Mouse (Mus musculus) ES-E14 (cell line): Measurements from ENCODE around the gene Gm49395. TPM values are rescaled to one million over a fixed set of nuclear protein-coding genes. Genes with fewer than 3 reads are reported as not detected.

Experiments
- DNase-seq: peaks from one replicate; pipeline ENCODE4 v3.0.0-alpha.2; 2013; ENCODE audit warnings: low read depth, low spot score
- H3K27ac ChIP-seq: 2 replicates; pipeline ENCODE4 v1.5.1; 2012; ENCODE audit warnings: low read depth, mild to moderate bottlenecking, low read length, moderate library complexity, mixed read lengths; ENCODE audit not compliant: poor library complexity, insufficient read depth, severe bottlenecking
- H3K36me3 ChIP-seq: 2 replicates; pipeline ENCODE4 v1.6.1; 2012; ENCODE audit warnings: mild to moderate bottlenecking, low read length, moderate library complexity, mixed read lengths; ENCODE audit not compliant: control insufficient read depth, poor library complexity, insufficient read depth, severe bottlenecking
- H3K4me1 ChIP-seq, 2 experiments: fragments of 150-350 bp in 1 of 2; sonication (generic) in 1 of 2; 2 replicates each; pipeline ENCODE4 v1.6.1; 2012; ENCODE audit warnings: low read length in 2 of 2, mild to moderate bottlenecking in 1 of 2, mixed read lengths in 1 of 2; ENCODE audit not compliant: control insufficient read depth in 2 of 2, insufficient read depth in 2 of 2, poor library complexity in 1 of 2
- H3K4me3 ChIP-seq, 2 experiments: fragments of 150-350 bp in 1 of 2; sonication (generic) in 1 of 2; 2 replicates each; pipeline ENCODE4 v1.5.1; 2012; ENCODE audit warnings: low read length in 2 of 2, low read depth in 1 of 2, mild to moderate bottlenecking in 1 of 2, mixed read lengths in 1 of 2; ENCODE audit not compliant: insufficient read depth in 1 of 2, poor library complexity in 1 of 2, severe bottlenecking in 1 of 2
- H3K9ac ChIP-seq: 2 replicates; pipeline ENCODE4 v1.6.1; 2012; ENCODE audit warnings: low read depth, mild to moderate bottlenecking, low read length, mixed read lengths; ENCODE audit not compliant: poor library complexity, insufficient read depth, severe bottlenecking
- H3K9me3 ChIP-seq: fragments of 150-350 bp; sonication (generic); 2 replicates; pipeline ENCODE4 v1.6.1; 2012; ENCODE audit warnings: low read depth, mild to moderate bottlenecking, low read length; ENCODE audit not compliant: control insufficient read depth, insufficient read depth
- CHD2 ChIP-seq: IDR thresholded peaks from 2 replicates; pipeline ENCODE4 v1.6.1; 2014; ENCODE audit warnings: mild to moderate bottlenecking, low read depth, low read length, inconsistent platforms
- HCFC1 ChIP-seq: IDR thresholded peaks from 2 replicates; pipeline ENCODE4 v1.6.1; 2012; ENCODE audit warnings: low read length, inconsistent platforms, borderline replicate concordance; ENCODE audit not compliant: insufficient read depth
- MAFK ChIP-seq: IDR thresholded peaks from 2 replicates; pipeline ENCODE4 v1.6.1; 2014; ENCODE audit warnings: mild to moderate bottlenecking, low read depth, low read length, inconsistent platforms; ENCODE audit not compliant: insufficient read depth
- ZC3H11A ChIP-seq: IDR thresholded peaks from 2 replicates; pipeline ENCODE4 v1.6.1; 2012; ENCODE audit warnings: low read depth, mild to moderate bottlenecking, inconsistent platforms, low read length, borderline replicate concordance
- ZNF384 ChIP-seq: IDR thresholded peaks from 2 replicates; pipeline ENCODE4 v1.6.1; 2012; ENCODE audit warnings: low read depth, low read length, inconsistent platforms
- in situ Hi-C, 2 experiments: fragments of 600-800 bp; cut with MboI; formaldehyde crosslinking; loops; one replicate each; pipeline ENCODE4 v1.15.1; 2025; ENCODE audit warnings: low sequenced_read_pairs in 2 of 2, inconsistent platforms in 1 of 2; ENCODE audit not compliant: unreplicated experiment in 2 of 2
- total RNA-seq: library from RNA; depleted of rRNA; stranded (reverse); fragments of 300-350 nt; gene quantifications from 2 replicates; pipeline ENCODE4 v1.2.3, GENCODE M21; 2012; rRNA removed

Gene Gm49395
- total RNA-seq: 4.7 and 4.8 TPM in 2 replicates

DNA sequence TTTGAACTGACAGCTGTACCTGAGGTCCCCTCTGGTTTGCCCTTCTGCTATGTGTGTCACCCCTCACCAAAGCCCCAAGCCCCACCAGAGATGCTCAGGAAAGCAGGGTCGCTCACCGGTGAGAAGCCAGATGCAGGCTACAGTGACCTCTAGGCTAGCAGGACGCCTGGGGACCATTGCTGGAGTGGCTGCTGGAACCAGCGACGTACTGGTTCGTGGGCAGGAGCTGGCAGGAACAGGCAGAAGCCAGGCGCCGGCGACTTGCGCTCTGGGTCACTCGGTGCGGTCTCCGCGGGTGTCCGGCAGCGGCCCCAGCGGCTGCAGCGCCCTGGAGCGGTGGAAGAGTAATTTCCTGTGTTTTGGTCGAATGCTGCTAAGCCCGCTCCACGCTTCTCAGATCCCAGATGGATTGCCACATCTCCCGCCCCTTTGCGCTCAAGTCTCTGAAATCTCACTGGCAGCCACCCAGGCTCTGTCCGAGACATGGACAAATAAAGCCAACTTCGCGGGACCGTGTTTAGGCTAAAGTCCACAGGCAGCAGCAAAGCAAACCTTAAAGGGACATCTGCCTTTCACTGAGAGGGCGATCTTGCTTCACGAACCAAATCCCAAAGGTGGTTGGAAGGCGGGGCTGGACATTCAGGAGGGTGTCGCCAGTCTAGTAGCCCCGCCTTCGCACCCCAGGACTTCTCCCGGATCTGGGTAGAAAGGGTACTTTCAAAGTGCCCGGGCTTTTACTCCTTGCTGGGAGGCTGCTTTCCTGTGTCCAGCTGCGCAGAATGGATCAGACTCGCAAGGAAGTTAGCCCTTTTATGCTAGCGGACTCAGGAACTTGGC, at the start of gene Gm49395, which contains the start of gene Itga1:
Gene Gm49395, minus strand, starts transcription at position 567 of the 837 bp plus-strand sequence.
Gene Itga1, minus strand, starts transcription at position 610 of the 837 bp plus-strand sequence.
- no peak within 1 kb of the TSS; the same call in 1 of the 2 replicates for H3K27ac ChIP-seq
- peak within 1 kb of the TSS; percentile 49; the same call in 1 of the 2 replicates for H3K9ac ChIP-seq
- in situ Hi-C loops: no loop called here
- H3K36me3 ChIP-seq: no peaks in the 10 kb centered on the region
- DNase-seq: peak; percentile 60
- H3K4me1 ChIP-seq: peaks cover 0 to 2% of the 10 kb centered on the region in 2 experiments; a peak in 1 of 4 replicates
- peak within 1 kb of the TSS; percentile 56 to 70 for H3K4me3 ChIP-seq
- TF ChIP-seq HCFC1 (no peak), ZNF384 (no peak), ZC3H11A (no peak), MAFK (no peak), CHD2 (no peak)
- H3K9me3 ChIP-seq: no peaks in the 10 kb centered on the region

DNA sequence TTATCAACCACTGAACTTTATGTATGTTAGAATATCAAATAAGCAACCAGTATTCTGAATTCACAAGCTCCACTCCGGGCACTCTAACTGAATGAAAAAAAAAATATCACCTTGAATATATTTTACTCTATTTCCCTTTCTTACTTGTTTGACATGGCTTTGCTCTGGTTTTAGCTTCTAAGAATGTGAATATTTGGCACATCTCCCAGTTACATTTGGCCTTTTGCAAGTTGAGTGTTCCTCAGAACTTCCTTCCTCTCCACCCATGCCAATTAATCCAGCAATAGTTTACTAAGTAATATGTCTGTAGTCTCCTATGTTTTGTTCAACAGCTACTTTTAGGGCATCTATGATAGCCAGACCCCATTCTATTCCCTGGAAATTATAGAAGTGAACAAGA, 48.9 kb upstream of the Gm49395 start:
- no peaks in the 10 kb centered on the region for H3K4me1 ChIP-seq
- TF ChIP-seq ZNF384 (no peak), ZC3H11A (no peak), HCFC1 (no peak), CHD2 (no peak), MAFK (no peak)
- H3K9me3 ChIP-seq: no peaks in the 10 kb centered on the region
- no peak overlapping the region for H3K4me3 ChIP-seq
- H3K27ac ChIP-seq: no peak overlapping the region
- no peak for DNase-seq
- no peaks in the 10 kb centered on the region for H3K36me3 ChIP-seq
- H3K9ac ChIP-seq: no peak overlapping the region
- in situ Hi-C loops: no loop called here

DNA sequence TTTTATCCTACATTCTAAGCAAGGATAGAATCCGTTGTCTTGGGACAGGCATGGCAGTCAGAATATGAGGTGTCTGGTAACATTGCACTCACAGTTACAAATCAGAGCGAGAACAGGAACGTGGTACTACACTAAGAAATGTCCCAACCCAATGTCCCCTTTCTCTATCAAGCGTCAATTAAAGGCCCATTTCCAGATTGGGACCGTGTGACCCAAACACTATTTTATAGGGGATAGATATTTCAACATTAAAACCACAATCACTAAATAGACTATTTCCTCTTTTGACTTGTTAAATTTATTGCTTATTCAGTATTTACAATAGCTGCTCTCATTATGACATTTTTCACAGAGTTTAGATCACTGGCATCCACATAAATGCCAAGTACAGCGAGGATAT, 48.1 kb upstream of the Gm49395 start:
- Histone ChIP-seq H3K27ac (no peak overlapping the region), H3K9ac (no peak overlapping the region), H3K4me1 (no peaks in the 10 kb centered on the region), H3K4me3 (no peak overlapping the region), H3K36me3 (no peaks in the 10 kb centered on the region), H3K9me3 (no peaks in the 10 kb centered on the region)
- no peak for DNase-seq
- in situ Hi-C loops: no loop called here
- no peak for TF ChIP-seq MAFK
- TF ChIP-seq ZC3H11A: no peak
- no peak for TF ChIP-seq CHD2
- TF ChIP-seq ZNF384: no peak
- TF ChIP-seq HCFC1: no peak

DNA sequence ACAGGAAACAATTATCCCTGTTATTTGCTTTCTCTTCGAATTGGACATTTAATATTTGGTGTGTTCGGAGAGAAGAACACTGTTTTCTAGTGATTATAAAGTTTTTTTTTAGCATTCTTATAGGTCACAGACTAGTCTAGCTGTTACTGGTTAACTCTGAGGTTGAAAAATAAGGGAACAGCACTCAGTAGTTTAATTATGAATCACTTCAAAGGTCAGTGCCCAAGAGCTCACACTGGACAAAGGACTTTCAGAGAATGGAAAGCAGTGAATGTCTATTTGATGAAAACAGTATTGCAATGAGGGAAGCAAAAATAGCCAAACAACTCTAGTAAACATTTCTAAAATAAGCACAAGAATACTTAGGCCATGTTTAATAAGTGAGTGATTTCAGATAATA, 41.9 kb upstream of the Gm49395 start:
- H3K9ac ChIP-seq: no peak overlapping the region
- H3K4me3 ChIP-seq: no peak overlapping the region
- H3K9me3 ChIP-seq: no peaks in the 10 kb centered on the region
- TF ChIP-seq MAFK (no peak), ZNF384 (no peak), HCFC1 (no peak), ZC3H11A (no peak), CHD2 (no peak)
- in situ Hi-C loops: no loop called here
- no peaks in the 10 kb centered on the region for H3K36me3 ChIP-seq
- DNase-seq: no peak
- no peaks in the 10 kb centered on the region for H3K4me1 ChIP-seq
- H3K27ac ChIP-seq: no peak overlapping the region
